Mouse (Mus musculus): ENCODE measurements at regions not wholly inside any gene's neighbourhood (a gene's known extent, or its start where the extent isn't known, plus 50 kb on each side); places are given as distances from the start of the nearest gene placed in this dataset.

GRCm38 (mm10) chr2:147813516-147813915 is 233.3 kb downstream of the Foxa2 start:
- no peaks in the 10 kb centered on the region for H3K36me3 ChIP-seq (ENCODE audit: control insufficient read depth, insufficient read depth, low read length)
- no peak for ATAC-seq (replicated peaks; ENCODE audit: low FRiP score)
- no peaks in the 10 kb centered on the region for H3K4me1 ChIP-seq (replicated peaks; ENCODE audit: control insufficient read depth, insufficient read depth, low read length)
- no peak overlapping the region for H3K9ac ChIP-seq (ENCODE audit: low read length)
- no peak overlapping the region for H3K27ac ChIP-seq (ENCODE audit: low read depth, low read length)
- H3K27me3 ChIP-seq (ENCODE audit: control insufficient read depth, insufficient read depth, low read length) = no peaks in the 10 kb centered on the region
- DNase-seq (ENCODE audit: low spot score) = no peak
- H3K4me2 ChIP-seq (ENCODE audit: low read depth, low read length, severe bottlenecking) = no peak overlapping the region
- WGBS = 92% methylated on average over 2 of the region's 2 CpGs
- H3K9me3 ChIP-seq (ENCODE audit: control insufficient read depth, low read length) = no peaks in the 10 kb centered on the region
- H3K4me3 ChIP-seq (ENCODE audit: low read depth, low read length) = no peak overlapping the region

GRCm38 (mm10) chr2:147808036-147808675 is 238.6 kb downstream of the Foxa2 start:
- Histone ChIP-seq H3K9me3 (ENCODE audit: control insufficient read depth, low read length) (no peaks in the 10 kb centered on the region), H3K27ac (ENCODE audit: low read depth, low read length) (no peak overlapping the region), H3K36me3 (ENCODE audit: control insufficient read depth, insufficient read depth, low read length) (no peaks in the 10 kb centered on the region), H3K4me1 (replicated peaks; ENCODE audit: control insufficient read depth, insufficient read depth, low read length) (no peaks in the 10 kb centered on the region), H3K9ac (ENCODE audit: low read length) (no peak overlapping the region), H3K27me3 (ENCODE audit: control insufficient read depth, insufficient read depth, low read length) (no peaks in the 10 kb centered on the region), H3K4me3 (ENCODE audit: low read depth, low read length) (no peak overlapping the region), H3K4me2 (ENCODE audit: low read depth, low read length, severe bottlenecking) (no peak overlapping the region)
- ATAC-seq (replicated peaks; ENCODE audit: low FRiP score) (no peak; the same call in 1 of the 2 replicates), DNase-seq (ENCODE audit: low spot score) (no peak)
- 45% methylated on average over 5 of the region's 5 CpGs for WGBS

GRCm38 (mm10) chr2:147803102-147803501 is 243.7 kb downstream of the Foxa2 start:
- WGBS = 32% methylated on average over 4 of the region's 4 CpGs
- DNase-seq (ENCODE audit: low spot score) (peak; percentile 71), ATAC-seq (replicated peaks; ENCODE audit: low FRiP score) (no peak)
- Histone ChIP-seq H3K27me3 (ENCODE audit: control insufficient read depth, insufficient read depth, low read length) (no peaks in the 10 kb centered on the region), H3K9me3 (ENCODE audit: control insufficient read depth, low read length) (no peaks in the 10 kb centered on the region), H3K27ac (ENCODE audit: low read depth, low read length) (no peak overlapping the region), H3K36me3 (ENCODE audit: control insufficient read depth, insufficient read depth, low read length) (no peaks in the 10 kb centered on the region), H3K4me1 (replicated peaks; ENCODE audit: control insufficient read depth, insufficient read depth, low read length) (no peaks in the 10 kb centered on the region), H3K4me3 (ENCODE audit: low read depth, low read length) (no peak overlapping the region), H3K4me2 (ENCODE audit: low read depth, low read length, severe bottlenecking) (no peak overlapping the region), H3K9ac (ENCODE audit: low read length) (no peak overlapping the region)

- ATAC-seq (replicated peaks; ENCODE audit: low FRiP score) = no peak
- Histone ChIP-seq H3K27me3 (ENCODE audit: control insufficient read depth, insufficient read depth, low read length) (no peaks in the 10 kb centered on the region), H3K4me3 (ENCODE audit: low read depth, low read length) (no peak overlapping the region), H3K4me1 (replicated peaks; ENCODE audit: control insufficient read depth, insufficient read depth, low read length) (no peaks in the 10 kb centered on the region), H3K9me3 (ENCODE audit: control insufficient read depth, low read length) (no peaks in the 10 kb centered on the region), H3K9ac (ENCODE audit: low read length) (no peak overlapping the region), H3K36me3 (ENCODE audit: control insufficient read depth, insufficient read depth, low read length) (no peaks in the 10 kb centered on the region), H3K4me2 (ENCODE audit: low read depth, low read length, severe bottlenecking) (no peak overlapping the region), H3K27ac (ENCODE audit: low read depth, low read length) (no peak overlapping the region)
- DNase-seq (ENCODE audit: low spot score) = no peak
- WGBS = 85% methylated on average over 8 of the region's 8 CpGs
Measured at GRCm38 (mm10) chr2:147791434-147791833, 255.3 kb downstream of the Foxa2 start.

DNA sequence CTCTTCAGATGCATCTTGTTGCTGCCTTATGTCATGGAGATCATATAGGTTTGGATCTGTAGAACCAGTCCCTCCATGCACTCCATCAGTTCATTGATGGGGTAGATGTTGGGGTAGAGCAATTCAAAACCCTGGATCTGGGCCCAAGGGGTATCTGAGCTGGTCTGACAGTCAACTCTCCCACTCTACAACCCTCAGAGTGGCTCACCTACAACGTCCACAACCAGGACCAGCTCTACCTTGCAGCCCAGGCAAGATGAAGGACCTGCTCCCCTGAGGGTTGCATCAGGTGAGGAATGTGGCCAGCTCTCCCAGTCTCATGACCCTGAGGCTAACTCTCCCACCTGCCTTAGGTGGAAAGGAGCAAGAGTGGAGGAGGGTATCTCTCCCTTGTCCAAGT is 256.9 kb downstream of the Foxa2 start:
- H3K9me3 ChIP-seq (ENCODE audit: control insufficient read depth, low read length) = no peaks in the 10 kb centered on the region
- no peak overlapping the region for H3K4me2 ChIP-seq (ENCODE audit: low read depth, low read length, severe bottlenecking)
- no peaks in the 10 kb centered on the region for H3K4me1 ChIP-seq (replicated peaks; ENCODE audit: control insufficient read depth, insufficient read depth, low read length)
- H3K9ac ChIP-seq (ENCODE audit: low read length) = no peak overlapping the region
- 83% methylated on average over 1 of the region's 1 CpGs for WGBS
- ATAC-seq (replicated peaks; ENCODE audit: low FRiP score) (peak; percentile 29; the same call in 1 of the 2 replicates), DNase-seq (ENCODE audit: low spot score) (no peak)
- H3K36me3 ChIP-seq (ENCODE audit: control insufficient read depth, insufficient read depth, low read length) = no peaks in the 10 kb centered on the region
- no peak overlapping the region for H3K27ac ChIP-seq (ENCODE audit: low read depth, low read length)
- no peak overlapping the region for H3K4me3 ChIP-seq (ENCODE audit: low read depth, low read length)
- no peaks in the 10 kb centered on the region for H3K27me3 ChIP-seq (ENCODE audit: control insufficient read depth, insufficient read depth, low read length)

DNA sequence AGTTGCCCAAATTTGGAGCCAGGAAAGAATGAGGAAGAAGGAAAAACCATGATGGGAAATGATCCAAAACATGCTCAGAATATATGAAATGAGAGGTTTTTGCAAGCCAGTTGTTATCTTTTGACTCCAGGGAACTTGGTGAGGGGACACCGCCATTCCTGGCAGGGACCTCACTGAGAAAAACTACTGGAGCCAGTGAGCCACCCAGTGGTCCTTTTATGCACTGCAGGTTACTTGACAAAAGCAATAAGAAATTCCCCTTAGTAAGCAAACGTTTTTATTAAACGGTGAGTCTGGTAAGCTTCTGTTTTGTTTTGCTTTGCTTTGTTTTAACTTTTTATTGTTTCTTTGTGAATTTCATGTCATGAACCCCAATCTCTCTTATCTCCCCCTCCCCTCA is 257.5 kb downstream of the Foxa2 start:
- 10% methylated on average over 3 of the region's 3 CpGs for WGBS
- no peak for ATAC-seq (replicated peaks; ENCODE audit: low FRiP score)
- DNase-seq (ENCODE audit: low spot score) = peak; percentile 81

DNA sequence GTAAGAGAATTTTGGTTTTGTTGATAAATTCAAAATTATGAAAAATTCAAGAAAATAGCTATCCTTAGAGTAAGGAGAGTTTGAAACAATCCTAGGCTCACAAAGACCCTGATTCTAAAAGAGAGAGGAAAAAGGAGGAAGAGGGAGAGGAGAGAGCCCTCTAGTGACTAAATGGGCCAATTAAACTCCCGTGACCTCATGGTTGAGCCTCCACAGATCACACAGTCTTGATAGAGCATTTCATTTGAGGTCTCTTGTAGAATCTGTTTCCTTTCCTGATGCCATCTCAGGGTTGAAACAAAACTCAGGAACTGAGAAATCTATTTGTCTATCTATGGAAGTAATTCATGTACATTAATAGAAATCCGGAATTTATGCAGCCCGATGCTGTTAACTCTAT is 258.8 kb downstream of the Foxa2 start:
- no peak overlapping the region for H3K4me2 ChIP-seq (ENCODE audit: low read depth, low read length, severe bottlenecking)
- H3K4me3 ChIP-seq (ENCODE audit: low read depth, low read length) = no peak overlapping the region
- DNase-seq (ENCODE audit: low spot score) (no peak), ATAC-seq (replicated peaks; ENCODE audit: low FRiP score) (no peak)
- no peaks in the 10 kb centered on the region for H3K27me3 ChIP-seq (ENCODE audit: control insufficient read depth, insufficient read depth, low read length)
- no peaks in the 10 kb centered on the region for H3K4me1 ChIP-seq (replicated peaks; ENCODE audit: control insufficient read depth, insufficient read depth, low read length)
- no peaks in the 10 kb centered on the region for H3K9me3 ChIP-seq (ENCODE audit: control insufficient read depth, low read length)
- 74% methylated on average over 3 of the region's 3 CpGs for WGBS
- no peaks in the 10 kb centered on the region for H3K36me3 ChIP-seq (ENCODE audit: control insufficient read depth, insufficient read depth, low read length)
- H3K27ac ChIP-seq (ENCODE audit: low read depth, low read length) = no peak overlapping the region
- H3K9ac ChIP-seq (ENCODE audit: low read length) = no peak overlapping the region

More for the DNA sequence above, 257.5 kb downstream of the Foxa2 start:
- H3K4me1 ChIP-seq (replicated peaks; ENCODE audit: control insufficient read depth, insufficient read depth, low read length) = no peaks in the 10 kb centered on the region
- H3K4me3 ChIP-seq (ENCODE audit: low read depth, low read length) = no peak overlapping the region
- H3K27me3 ChIP-seq (ENCODE audit: control insufficient read depth, insufficient read depth, low read length) = no peaks in the 10 kb centered on the region
- no peak overlapping the region for H3K27ac ChIP-seq (ENCODE audit: low read depth, low read length)
- H3K9ac ChIP-seq (ENCODE audit: low read length) = no peak overlapping the region
- H3K4me2 ChIP-seq (ENCODE audit: low read depth, low read length, severe bottlenecking) = no peak overlapping the region
- H3K9me3 ChIP-seq (ENCODE audit: control insufficient read depth, low read length) = no peaks in the 10 kb centered on the region
- H3K36me3 ChIP-seq (ENCODE audit: control insufficient read depth, insufficient read depth, low read length) = no peaks in the 10 kb centered on the region

DNA sequence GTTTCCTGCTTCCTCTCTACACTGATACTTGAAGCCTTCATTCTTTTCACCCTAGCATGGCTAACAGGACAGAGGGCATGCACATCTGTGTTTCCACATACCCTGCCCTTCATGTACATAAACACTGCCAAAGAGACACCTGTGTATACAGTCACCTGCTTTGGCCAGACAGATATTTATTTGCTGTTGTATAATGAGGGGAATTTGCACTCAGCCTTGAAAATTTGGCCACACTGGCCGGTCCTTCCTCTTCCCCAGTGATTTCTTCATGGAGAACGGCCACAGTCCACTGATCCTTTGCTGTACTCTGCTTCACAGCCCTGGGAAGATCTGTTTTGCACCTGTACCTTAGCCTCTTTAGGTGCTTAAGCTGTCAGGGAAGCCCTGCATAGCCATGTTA is 264.3 kb downstream of the Foxa2 start:
- no peak overlapping the region for H3K9ac ChIP-seq (ENCODE audit: low read length)
- 94% methylated on average over 2 of the region's 2 CpGs for WGBS
- no peak overlapping the region for H3K4me2 ChIP-seq (ENCODE audit: low read depth, low read length, severe bottlenecking)
- H3K4me3 ChIP-seq (ENCODE audit: low read depth, low read length) = no peak overlapping the region
- no peaks in the 10 kb centered on the region for H3K36me3 ChIP-seq (ENCODE audit: control insufficient read depth, insufficient read depth, low read length)
- ATAC-seq (replicated peaks; ENCODE audit: low FRiP score) (no peak), DNase-seq (ENCODE audit: low spot score) (no peak)
- H3K9me3 ChIP-seq (ENCODE audit: control insufficient read depth, low read length) = no peaks in the 10 kb centered on the region
- no peaks in the 10 kb centered on the region for H3K4me1 ChIP-seq (replicated peaks; ENCODE audit: control insufficient read depth, insufficient read depth, low read length)
- H3K27ac ChIP-seq (ENCODE audit: low read depth, low read length) = no peak overlapping the region
- H3K27me3 ChIP-seq (ENCODE audit: control insufficient read depth, insufficient read depth, low read length) = no peaks in the 10 kb centered on the region

DNA sequence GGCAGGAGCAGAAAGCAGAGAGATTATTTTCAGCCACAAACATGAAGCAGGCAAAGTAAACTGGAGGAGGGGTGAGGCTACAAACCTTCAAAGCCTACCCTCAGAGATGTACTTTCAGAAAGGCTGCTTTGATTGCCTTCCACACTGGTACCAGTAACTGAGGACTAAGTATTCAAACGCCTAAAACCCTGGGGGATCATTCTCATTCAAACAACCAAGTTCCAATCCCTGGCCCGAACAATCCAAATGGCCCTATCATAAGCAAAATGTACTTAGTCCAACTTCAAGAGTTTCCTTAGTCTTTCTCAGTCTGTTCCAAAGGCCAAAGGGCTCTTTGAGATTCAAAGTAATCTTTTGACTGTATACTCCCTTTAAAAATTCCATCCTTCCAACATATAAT is 270.5 kb downstream of the Foxa2 start:
- H3K27me3 ChIP-seq (ENCODE audit: control insufficient read depth, insufficient read depth, low read length) = no peaks in the 10 kb centered on the region
- H3K36me3 ChIP-seq (ENCODE audit: control insufficient read depth, insufficient read depth, low read length) = no peaks in the 10 kb centered on the region
- H3K9ac ChIP-seq (ENCODE audit: low read length) = no peak overlapping the region
- H3K4me2 ChIP-seq (ENCODE audit: low read depth, low read length, severe bottlenecking) = no peak overlapping the region
- H3K27ac ChIP-seq (ENCODE audit: low read depth, low read length) = no peak overlapping the region
- no peak for DNase-seq (ENCODE audit: low spot score)
- H3K4me3 ChIP-seq (ENCODE audit: low read depth, low read length) = no peak overlapping the region
- WGBS = 52% methylated on average over 2 of the region's 2 CpGs
- no peaks in the 10 kb centered on the region for H3K9me3 ChIP-seq (ENCODE audit: control insufficient read depth, low read length)
- no peak for ATAC-seq (replicated peaks; ENCODE audit: low FRiP score)
- no peaks in the 10 kb centered on the region for H3K4me1 ChIP-seq (replicated peaks; ENCODE audit: control insufficient read depth, insufficient read depth, low read length)

Data from forebrain, embryonic 11.5 days (tissue).